Mouse (Mus musculus): ENCODE results near the gene Fa2h. TPM values are rescaled to one million over a fixed set of nuclear protein-coding genes. Genes with fewer than 3 reads are reported as not detected.

Fa2h gene
- polyA plus RNA-seq, 1 experiment from 2014 or later, result 0.16 TPM

- Histone ChIP-seq H3K27ac (replicated peaks) (no peak overlapping the region), H3K4me2 (replicated peaks) (no peak overlapping the region), H3K27me3 (peaks cover 55% of the 10 kb centered on the region), H3K9me3 (replicated peaks) (no peaks in the 10 kb centered on the region), H3K9ac (no peak overlapping the region), H3K4me3 (replicated peaks) (no peak overlapping the region), H3K36me3 (no peaks in the 10 kb centered on the region), H3K4me1 (peaks cover 11% of the 10 kb centered on the region)
- ATAC-seq (ENCODE audit: insufficient number of reproducible peaks, low FRiP score, low TSS enrichment, low read depth), result no peak
- 72% methylated on average over 2 of the region's 2 CpGs for WGBS
These were observed 2.8 kb downstream of the Fa2h start for GRCm38 (mm10) chr8:111390837-111391236.

DNA sequence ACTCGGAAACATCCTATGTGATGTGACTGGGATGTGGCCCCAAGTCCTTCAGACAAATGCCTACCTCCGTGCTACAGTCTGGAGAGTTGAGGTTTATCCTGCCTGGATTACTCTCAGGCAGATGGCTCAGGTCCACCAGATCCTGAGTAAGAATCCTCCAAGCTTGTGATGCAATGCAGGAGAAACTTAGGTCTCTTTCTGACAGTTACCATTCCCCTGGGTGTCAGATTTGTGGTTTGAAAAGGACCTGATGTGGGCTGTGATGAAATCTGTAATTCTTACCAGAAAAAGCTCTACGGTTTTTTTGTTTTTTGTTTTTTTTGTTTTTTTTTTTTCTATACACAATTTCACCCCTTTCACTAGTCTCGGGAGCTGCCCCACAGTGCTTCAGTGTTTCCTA lies 4.0 kb downstream of the Fa2h start:
- peaks cover 11% of the 10 kb centered on the region for H3K4me1 ChIP-seq
- no peak overlapping the region for H3K4me2 ChIP-seq (replicated peaks)
- no peaks in the 10 kb centered on the region for H3K36me3 ChIP-seq
- H3K27ac ChIP-seq (replicated peaks), result no peak overlapping the region
- ATAC-seq (ENCODE audit: insufficient number of reproducible peaks, low FRiP score, low TSS enrichment, low read depth), result no peak
- H3K27me3 ChIP-seq, result peaks cover 45% of the 10 kb centered on the region
- no peaks in the 10 kb centered on the region for H3K9me3 ChIP-seq (replicated peaks)
- H3K4me3 ChIP-seq (replicated peaks), result no peak overlapping the region
- H3K9ac ChIP-seq, result no peak overlapping the region
- 75% methylated on average over 4 of the region's 4 CpGs for WGBS

GRCm38 (mm10) chr8:111385915-111386314 lies 7.7 kb downstream of the Fa2h start:
- ATAC-seq (ENCODE audit: insufficient number of reproducible peaks, low FRiP score, low TSS enrichment, low read depth), result no peak
- H3K27me3 ChIP-seq, result peaks cover 11% of the 10 kb centered on the region; the same call in 1 of the 2 replicates
- H3K4me2 ChIP-seq (replicated peaks), result no peak overlapping the region
- no peak overlapping the region for H3K27ac ChIP-seq (replicated peaks)
- H3K9me3 ChIP-seq (replicated peaks), result no peaks in the 10 kb centered on the region
- no peak overlapping the region for H3K9ac ChIP-seq
- WGBS, result 56% methylated on average over 9 of the region's 9 CpGs
- no peaks in the 10 kb centered on the region for H3K4me1 ChIP-seq
- no peaks in the 10 kb centered on the region for H3K36me3 ChIP-seq
- no peak overlapping the region for H3K4me3 ChIP-seq (replicated peaks)

DNA sequence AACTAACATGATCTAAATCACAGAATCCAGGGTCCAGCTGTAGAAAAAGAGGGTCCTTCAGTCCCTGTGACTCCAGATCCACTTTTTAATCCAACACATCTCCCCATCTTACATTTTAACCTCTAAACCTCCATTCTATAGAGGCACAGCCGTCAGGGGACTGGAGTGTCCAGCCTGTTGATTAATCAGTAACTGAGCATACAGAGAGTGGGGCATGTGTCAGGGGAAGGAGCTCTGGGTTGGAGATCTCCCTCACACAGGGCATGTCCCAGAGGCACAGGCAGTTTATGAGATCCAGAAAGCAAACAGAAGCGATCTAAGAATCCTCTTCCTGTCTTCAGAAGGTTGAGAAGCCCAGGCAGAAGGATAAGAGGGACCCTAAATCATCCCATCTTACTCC lies 9.0 kb downstream of the Fa2h start:
- no peak overlapping the region for H3K4me3 ChIP-seq (replicated peaks)
- no peak overlapping the region for H3K27ac ChIP-seq (replicated peaks)
- WGBS, result 48% methylated on average over 2 of the region's 2 CpGs
- ATAC-seq (ENCODE audit: insufficient number of reproducible peaks, low FRiP score, low TSS enrichment, low read depth), result no peak
- no peaks in the 10 kb centered on the region for H3K36me3 ChIP-seq
- no peaks in the 10 kb centered on the region for H3K4me1 ChIP-seq
- H3K9ac ChIP-seq, result no peak overlapping the region
- no peak overlapping the region for H3K4me2 ChIP-seq (replicated peaks)
- no peaks in the 10 kb centered on the region for H3K9me3 ChIP-seq (replicated peaks)
- H3K27me3 ChIP-seq, result 0 out of 2 replicates have a peak, but pooled peaks cover 4% of the 10 kb centered on the region

- Histone ChIP-seq H3K27me3 (no peaks in the 10 kb centered on the region), H3K4me3 (replicated peaks) (no peak overlapping the region), H3K36me3 (no peaks in the 10 kb centered on the region), H3K4me2 (replicated peaks) (no peak overlapping the region), H3K9ac (no peak overlapping the region), H3K9me3 (replicated peaks) (no peaks in the 10 kb centered on the region), H3K4me1 (no peaks in the 10 kb centered on the region), H3K27ac (replicated peaks) (no peak overlapping the region)
- peak; percentile 19; the same call in 1 of the 2 replicates for ATAC-seq (ENCODE audit: insufficient number of reproducible peaks, low FRiP score, low TSS enrichment, low read depth)
- WGBS, result 29% methylated on average over 6 of the region's 6 CpGs
These were observed 18.4 kb downstream of the Fa2h start for GRCm38 (mm10) chr8:111375192-111375591.

- Histone ChIP-seq H3K27ac (replicated peaks) (no peak overlapping the region), H3K27me3 (no peaks in the 10 kb centered on the region; the same call in 1 of the 2 replicates), H3K9ac (no peak overlapping the region), H3K9me3 (replicated peaks) (no peaks in the 10 kb centered on the region), H3K4me2 (replicated peaks) (no peak overlapping the region), H3K4me3 (replicated peaks) (no peak overlapping the region), H3K4me1 (peaks cover 5% of the 10 kb centered on the region; the same call in 1 of the 2 replicates), H3K36me3 (no peaks in the 10 kb centered on the region)
- WGBS, result 83% methylated on average over 9 of the region's 9 CpGs
- no peak for ATAC-seq (ENCODE audit: insufficient number of reproducible peaks, low FRiP score, low TSS enrichment, low read depth)
These were observed 23.9 kb downstream of the Fa2h start for GRCm38 (mm10) chr8:111369711-111370110.

DNA sequence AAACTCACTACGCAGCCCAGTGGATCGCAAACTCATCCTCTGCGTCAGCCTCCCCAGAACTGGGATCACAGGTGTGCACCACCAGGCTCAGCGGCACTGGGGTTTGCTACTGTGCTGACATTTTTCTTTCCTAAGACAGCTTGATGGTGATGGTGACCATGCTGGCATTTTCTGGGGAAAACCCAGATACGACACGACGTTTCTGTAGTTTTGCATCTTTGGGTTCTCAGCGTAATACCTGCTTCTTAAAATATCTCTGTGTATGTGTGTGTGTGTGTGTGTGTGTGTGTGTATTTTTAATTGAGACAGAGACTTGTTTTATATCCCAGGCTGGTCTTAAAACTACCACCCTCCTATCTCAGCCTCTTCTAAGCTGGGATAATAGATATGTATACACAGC lies 26.3 kb downstream of the Fa2h start:
- Histone ChIP-seq H3K36me3 (no peaks in the 10 kb centered on the region), H3K9ac (no peak overlapping the region), H3K27ac (replicated peaks) (no peak overlapping the region), H3K4me1 (peaks cover 5% of the 10 kb centered on the region; the same call in 1 of the 2 replicates), H3K4me3 (replicated peaks) (no peak overlapping the region), H3K4me2 (replicated peaks) (peak overlapping the region; percentile 21; the same call in 1 of the 2 replicates), H3K27me3 (no peaks in the 10 kb centered on the region; the same call in 1 of the 2 replicates), H3K9me3 (replicated peaks) (no peaks in the 10 kb centered on the region)
- 84% methylated on average over 8 of the region's 8 CpGs for WGBS
- ATAC-seq (ENCODE audit: insufficient number of reproducible peaks, low FRiP score, low TSS enrichment, low read depth), result no peak

- Histone ChIP-seq H3K4me3 (replicated peaks) (no peak overlapping the region), H3K4me1 (peaks cover 5% of the 10 kb centered on the region; the same call in 1 of the 2 replicates), H3K9ac (no peak overlapping the region), H3K36me3 (no peaks in the 10 kb centered on the region), H3K27ac (replicated peaks) (no peak overlapping the region), H3K9me3 (replicated peaks) (no peaks in the 10 kb centered on the region), H3K4me2 (replicated peaks) (peak overlapping the region; percentile 21; the same call in 1 of the 2 replicates), H3K27me3 (no peaks in the 10 kb centered on the region; the same call in 1 of the 2 replicates)
- WGBS, result 31% methylated on average over 14 of the region's 14 CpGs
- no peak for ATAC-seq (ENCODE audit: insufficient number of reproducible peaks, low FRiP score, low TSS enrichment, low read depth)
These were observed 26.9 kb downstream of the Fa2h start for GRCm38 (mm10) chr8:111366610-111367234.

- Histone ChIP-seq H3K36me3 (no peaks in the 10 kb centered on the region), H3K4me1 (peaks cover 5% of the 10 kb centered on the region; the same call in 1 of the 2 replicates), H3K4me2 (replicated peaks) (no peak overlapping the region), H3K9me3 (replicated peaks) (no peaks in the 10 kb centered on the region), H3K9ac (no peak overlapping the region), H3K27me3 (no peaks in the 10 kb centered on the region; the same call in 1 of the 2 replicates), H3K4me3 (replicated peaks) (no peak overlapping the region), H3K27ac (replicated peaks) (no peak overlapping the region)
- ATAC-seq (ENCODE audit: insufficient number of reproducible peaks, low FRiP score, low TSS enrichment, low read depth), result no peak
- 64% methylated on average over 5 of the region's 8 CpGs for WGBS
These were observed 30.1 kb downstream of the Fa2h start for GRCm38 (mm10) chr8:111363489-111363888.

- H3K27me3 ChIP-seq, result no peaks in the 10 kb centered on the region
- no peak overlapping the region for H3K27ac ChIP-seq (replicated peaks)
- no peaks in the 10 kb centered on the region for H3K36me3 ChIP-seq
- H3K9me3 ChIP-seq (replicated peaks), result no peaks in the 10 kb centered on the region
- H3K4me2 ChIP-seq (replicated peaks), result no peak overlapping the region
- 52% methylated on average over 7 of the region's 7 CpGs for WGBS
- H3K9ac ChIP-seq, result no peak overlapping the region
- ATAC-seq (ENCODE audit: insufficient number of reproducible peaks, low FRiP score, low TSS enrichment, low read depth), result no peak
- no peaks in the 10 kb centered on the region for H3K4me1 ChIP-seq
- no peak overlapping the region for H3K4me3 ChIP-seq (replicated peaks)
These were observed 32.9 kb downstream of the Fa2h start for GRCm38 (mm10) chr8:111360579-111361209.

DNA sequence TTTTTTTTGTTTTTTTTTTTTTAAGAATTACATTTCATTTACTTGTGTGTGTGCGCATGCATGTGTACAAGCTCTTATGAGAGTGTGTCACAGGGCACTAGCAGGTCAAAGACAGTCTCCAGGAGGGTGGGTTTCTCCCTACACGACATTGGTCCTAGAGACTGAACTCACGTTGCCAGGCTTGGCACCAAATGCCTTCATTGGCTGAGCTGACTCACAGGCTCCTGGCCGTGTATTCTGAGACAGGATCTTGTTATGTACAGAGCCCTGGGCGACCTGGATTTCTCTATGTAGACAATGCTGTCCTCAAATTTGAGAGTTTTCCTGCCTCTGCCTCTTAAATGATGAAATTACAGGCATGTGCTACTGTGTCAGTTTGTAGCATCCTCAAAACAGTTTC lies 33.7 kb downstream of the Fa2h start:
- no peaks in the 10 kb centered on the region for H3K27me3 ChIP-seq
- H3K27ac ChIP-seq (replicated peaks), result no peak overlapping the region
- WGBS, result 68% methylated on average over 5 of the region's 5 CpGs
- no peaks in the 10 kb centered on the region for H3K36me3 ChIP-seq
- no peak for ATAC-seq (ENCODE audit: insufficient number of reproducible peaks, low FRiP score, low TSS enrichment, low read depth)
- no peak overlapping the region for H3K4me2 ChIP-seq (replicated peaks)
- H3K4me3 ChIP-seq (replicated peaks), result no peak overlapping the region
- no peaks in the 10 kb centered on the region for H3K4me1 ChIP-seq
- no peak overlapping the region for H3K9ac ChIP-seq
- no peaks in the 10 kb centered on the region for H3K9me3 ChIP-seq (replicated peaks)
